ENCODE assay signal across 11 mouse cellular contexts in the genomic region with DNA sequence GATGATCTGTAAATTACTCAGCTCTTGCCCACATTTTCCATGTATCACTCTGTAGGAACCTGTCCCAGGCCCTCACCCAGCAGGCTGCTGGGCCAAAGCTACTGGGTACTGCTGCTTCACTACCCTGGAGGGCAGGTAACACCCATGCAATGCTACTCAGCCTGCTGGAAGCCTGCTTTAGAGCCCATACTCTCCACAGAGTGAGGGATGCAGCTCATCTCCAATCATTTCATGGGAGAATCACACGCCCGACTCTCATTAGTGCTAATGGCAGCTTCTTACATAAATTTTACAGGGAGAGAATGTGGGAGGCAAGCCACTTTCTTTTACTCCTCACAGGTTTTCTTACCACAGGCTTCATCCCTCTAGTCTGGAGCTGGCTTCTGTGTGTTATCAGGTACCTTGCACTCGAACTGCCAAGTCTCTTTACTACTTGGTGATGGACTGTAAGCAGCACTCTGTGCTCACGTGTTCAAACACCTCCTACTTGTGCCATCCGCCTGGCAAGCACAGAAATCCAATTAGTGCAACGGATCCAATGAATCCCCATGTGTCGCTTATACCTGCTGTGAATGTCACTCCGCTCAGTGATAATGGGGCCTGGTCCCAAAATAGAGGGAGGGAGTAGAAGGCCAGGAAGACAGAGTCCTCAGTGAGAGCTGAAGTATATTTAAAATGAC.
A peak's percentile ranks its signal among the peaks of the same experiment; 100 is the strongest.
DNase-seq lines count a peak whose midpoint lies in the region; ATAC-seq and TF ChIP-seq lines count a peak whose summit lies in the region.
"Had no signal": no experiment of that assay in that cellular context is flagged by ENCODE, and none has a peak within 500 bp of the region (broad histone marks: within the 10 kb centered on the region; RNA-seq: fewer than 3 reads in every experiment).

No protein-coding gene starts in this region.

- DNase-seq in heart, adult 11 months, result peak; percentile 44
- DNase-seq in cerebellum, postnatal 14 days, result peak; percentile 75 to 84
- peak; percentile 44 to 65 for DNase-seq in layer of hippocampus, adult 2 months (ENCODE audit: low spot score in 2 of 2)
- DNase-seq in thymus, postnatal 0 days (ENCODE audit: low spot score), result no peak
- no peak for DNase-seq in kidney, postnatal 25 days
- DNase-seq in adrenal gland, adult 18-20 months (ENCODE audit: low spot score in 2 of 2), result no peak

- H3K4me1 ChIP-seq in heart, embryonic 12.5 days (replicated peaks), result no peaks in the 10 kb centered on the region
- H3K4me1 ChIP-seq in neural tube, embryonic 15.5 days, result peaks cover 24% of the 10 kb centered on the region
- H3K4me1 ChIP-seq: kidney, embryonic 15.5 days; liver, embryonic 12.5 days had no signal

- H3K9ac ChIP-seq in heart, embryonic 12.5 days, result no peak overlapping the region
- no peak overlapping the region for H3K9ac ChIP-seq in neural tube, embryonic 15.5 days (replicated peaks)
- H3K9ac ChIP-seq: kidney, embryonic 15.5 days; liver, embryonic 12.5 days had no signal

- no peaks in the 10 kb centered on the region for H3K9me3 ChIP-seq in heart, embryonic 12.5 days (replicated peaks)
- H3K9me3 ChIP-seq in neural tube, embryonic 15.5 days (replicated peaks), result no peaks in the 10 kb centered on the region
- H3K9me3 ChIP-seq: kidney, embryonic 15.5 days; liver, embryonic 12.5 days had no signal

- H3K36me3 ChIP-seq in heart, embryonic 12.5 days, result no peaks in the 10 kb centered on the region
- H3K36me3 ChIP-seq in neural tube, embryonic 15.5 days, result no peaks in the 10 kb centered on the region
- H3K36me3 ChIP-seq: kidney, embryonic 15.5 days; liver, embryonic 12.5 days had no signal

- WGBS in heart, embryonic 12.5 days, result 58% methylated on average over 8 of the region's 8 CpGs
- WGBS in neural tube, embryonic 15.5 days, result 37% methylated on average over 8 of the region's 8 CpGs

- no peak overlapping the region for H3K27ac ChIP-seq in heart, embryonic 12.5 days (ENCODE audit: poor library complexity, severe bottlenecking)
- H3K27ac ChIP-seq in layer of hippocampus, adult 2 months, result peak overlapping the region; percentile 86
- H3K27ac ChIP-seq in neural tube, embryonic 15.5 days (replicated peaks), result peak overlapping the region; percentile 68
- H3K27ac ChIP-seq: kidney, embryonic 15.5 days; liver, embryonic 12.5 days had no signal

- ATAC-seq in heart, embryonic 12.5 days (ENCODE audit: insufficient number of reproducible peaks, low FRiP score), result no peak
- ATAC-seq in neural tube, embryonic 15.5 days (ENCODE audit: low FRiP score), result peak; percentile 66
- ATAC-seq: liver, embryonic 12.5 days had no signal

- H3K4me2 ChIP-seq in heart, embryonic 12.5 days, result no peak overlapping the region
- H3K4me2 ChIP-seq in neural tube, embryonic 15.5 days, result no peak overlapping the region
- H3K4me2 ChIP-seq: heart, embryonic 11.5 days; kidney, embryonic 15.5 days; liver, embryonic 12.5 days had no signal

- H3K4me3 ChIP-seq in heart, embryonic 12.5 days, result no peak overlapping the region
- no peak overlapping the region for H3K4me3 ChIP-seq in layer of hippocampus, adult 2 months
- H3K4me3 ChIP-seq in neural tube, embryonic 15.5 days (replicated peaks), result no peak overlapping the region
- H3K4me3 ChIP-seq: kidney, embryonic 15.5 days; liver, embryonic 12.5 days had no signal

- no peaks in the 10 kb centered on the region for H3K27me3 ChIP-seq in heart, embryonic 12.5 days (replicated peaks)
- H3K27me3 ChIP-seq in neural tube, embryonic 15.5 days (replicated peaks), result no peaks in the 10 kb centered on the region
- H3K27me3 ChIP-seq: kidney, embryonic 15.5 days; liver, embryonic 12.5 days had no signal

- TF ChIP-seq CTCF in layer of hippocampus, adult 2 months (conservative IDR thresholded peaks at IDR 0.05), result no peak

Comparison
In these comparisons a context has a peak if more than half of its experiments do, and no peak if none do; other contexts are left out.
1. DNase-seq: peak in heart, adult 11 months (single experiment), cerebellum, postnatal 14 days (2 of 2) and layer of hippocampus, adult 2 months (2 of 2); none in thymus, postnatal 0 days (single experiment), kidney, postnatal 25 days (0 of 2) and adrenal gland, adult 18-20 months (0 of 2).